Mouse (Mus musculus) ES-E14 (cell line): ENCODE measurements around the gene Zfhx3. TPM values are rescaled to one million over a fixed set of nuclear protein-coding genes. Genes with fewer than 3 reads are reported as not detected.

Experiments used
- DNase-seq: peaks from one replicate; pipeline ENCODE4 v3.0.0-alpha.2; 2013; ENCODE audit warnings: low read depth, low spot score
- H3K27ac ChIP-seq: 2 replicates; pipeline ENCODE4 v1.5.1; 2012; ENCODE audit warnings: low read depth, mild to moderate bottlenecking, low read length, moderate library complexity, mixed read lengths; ENCODE audit not compliant: poor library complexity, insufficient read depth, severe bottlenecking
- H3K36me3 ChIP-seq: 2 replicates; pipeline ENCODE4 v1.6.1; 2012; ENCODE audit warnings: mild to moderate bottlenecking, low read length, moderate library complexity, mixed read lengths; ENCODE audit not compliant: control insufficient read depth, poor library complexity, insufficient read depth, severe bottlenecking
- H3K4me1 ChIP-seq, 2 experiments: fragments of 150-350 bp in 1 of 2; sonication (generic) in 1 of 2; 2 replicates each; pipeline ENCODE4 v1.6.1; 2012; ENCODE audit warnings: low read length in 2 of 2, mild to moderate bottlenecking in 1 of 2, mixed read lengths in 1 of 2; ENCODE audit not compliant: control insufficient read depth in 2 of 2, insufficient read depth in 2 of 2, poor library complexity in 1 of 2
- H3K4me3 ChIP-seq, 2 experiments: fragments of 150-350 bp in 1 of 2; sonication (generic) in 1 of 2; 2 replicates each; pipeline ENCODE4 v1.5.1; 2012; ENCODE audit warnings: low read length in 2 of 2, low read depth in 1 of 2, mild to moderate bottlenecking in 1 of 2, mixed read lengths in 1 of 2; ENCODE audit not compliant: insufficient read depth in 1 of 2, poor library complexity in 1 of 2, severe bottlenecking in 1 of 2
- H3K9ac ChIP-seq: 2 replicates; pipeline ENCODE4 v1.6.1; 2012; ENCODE audit warnings: low read depth, mild to moderate bottlenecking, low read length, mixed read lengths; ENCODE audit not compliant: poor library complexity, insufficient read depth, severe bottlenecking
- H3K9me3 ChIP-seq: fragments of 150-350 bp; sonication (generic); 2 replicates; pipeline ENCODE4 v1.6.1; 2012; ENCODE audit warnings: low read depth, mild to moderate bottlenecking, low read length; ENCODE audit not compliant: control insufficient read depth, insufficient read depth
- CHD2 ChIP-seq: IDR thresholded peaks from 2 replicates; pipeline ENCODE4 v1.6.1; 2014; ENCODE audit warnings: mild to moderate bottlenecking, low read depth, low read length, inconsistent platforms
- HCFC1 ChIP-seq: IDR thresholded peaks from 2 replicates; pipeline ENCODE4 v1.6.1; 2012; ENCODE audit warnings: low read length, inconsistent platforms, borderline replicate concordance; ENCODE audit not compliant: insufficient read depth
- MAFK ChIP-seq: IDR thresholded peaks from 2 replicates; pipeline ENCODE4 v1.6.1; 2014; ENCODE audit warnings: mild to moderate bottlenecking, low read depth, low read length, inconsistent platforms; ENCODE audit not compliant: insufficient read depth
- ZC3H11A ChIP-seq: IDR thresholded peaks from 2 replicates; pipeline ENCODE4 v1.6.1; 2012; ENCODE audit warnings: low read depth, mild to moderate bottlenecking, inconsistent platforms, low read length, borderline replicate concordance
- ZNF384 ChIP-seq: IDR thresholded peaks from 2 replicates; pipeline ENCODE4 v1.6.1; 2012; ENCODE audit warnings: low read depth, low read length, inconsistent platforms
- in situ Hi-C, 2 experiments: fragments of 600-800 bp; cut with MboI; formaldehyde crosslinking; loops; one replicate each; pipeline ENCODE4 v1.15.1; 2025; ENCODE audit warnings: low sequenced_read_pairs in 2 of 2, inconsistent platforms in 1 of 2; ENCODE audit not compliant: unreplicated experiment in 2 of 2
- total RNA-seq: library from RNA; depleted of rRNA; stranded (reverse); fragments of 300-350 nt; gene quantifications from 2 replicates; pipeline ENCODE4 v1.2.3, GENCODE M21; 2012

Zfhx3 gene
- total RNA-seq, 1 experiment: 8.8 TPM

GRCm38 (mm10) chr8:108392909-108393308, 450.5 kb downstream of the Zfhx3 start:
- Histone ChIP-seq H3K27ac (no peak overlapping the region), H3K4me1 (0 out of 4 replicates have a peak, but pooled peaks cover 0 to 2% of the 10 kb centered on the region in 2 experiments), H3K36me3 (no peaks in the 10 kb centered on the region), H3K9me3 (no peaks in the 10 kb centered on the region), H3K9ac (no peak overlapping the region; the same call in 1 of the 2 replicates), H3K4me3 (no peak overlapping the region)
- DNase-seq: no peak
- in situ Hi-C loops: no loop called here
- TF ChIP-seq ZC3H11A (no peak), MAFK (no peak), HCFC1 (no peak), CHD2 (no peak), ZNF384 (no peak)

- H3K4me3 ChIP-seq: no peak overlapping the region
- no peaks in the 10 kb centered on the region for H3K9me3 ChIP-seq
- in situ Hi-C loops: no loop called here
- H3K27ac ChIP-seq: no peak overlapping the region
- H3K9ac ChIP-seq: no peak overlapping the region
- no peaks in the 10 kb centered on the region for H3K36me3 ChIP-seq
- H3K4me1 ChIP-seq: no peaks in the 10 kb centered on the region
- DNase-seq: no peak
- no peak for TF ChIP-seq MAFK
- TF ChIP-seq HCFC1: no peak
- TF ChIP-seq ZNF384: no peak
- TF ChIP-seq ZC3H11A: no peak
- TF ChIP-seq CHD2: no peak
Measured at GRCm38 (mm10) chr8:108402149-108402548, 459.7 kb downstream of the Zfhx3 start.

- Histone ChIP-seq H3K36me3 (no peaks in the 10 kb centered on the region), H3K9ac (no peak overlapping the region), H3K4me3 (no peak overlapping the region), H3K27ac (no peak overlapping the region), H3K4me1 (no peaks in the 10 kb centered on the region), H3K9me3 (no peaks in the 10 kb centered on the region)
- in situ Hi-C loops: no loop called here
- no peak for TF ChIP-seq HCFC1
- no peak for TF ChIP-seq ZC3H11A
- no peak for TF ChIP-seq CHD2
- no peak for TF ChIP-seq ZNF384
- no peak for TF ChIP-seq MAFK
- no peak for DNase-seq
Measured at GRCm38 (mm10) chr8:108406716-108407494, 464.5 kb downstream of the Zfhx3 start.

- DNase-seq: no peak
- TF ChIP-seq ZC3H11A (no peak), HCFC1 (no peak), MAFK (no peak), CHD2 (no peak)
- Histone ChIP-seq H3K9ac (no peak overlapping the region), H3K4me1 (no peaks in the 10 kb centered on the region), H3K9me3 (no peaks in the 10 kb centered on the region), H3K27ac (no peak overlapping the region), H3K4me3 (no peak overlapping the region), H3K36me3 (no peaks in the 10 kb centered on the region)
- in situ Hi-C loops: no loop called here
Measured at GRCm38 (mm10) chr8:108419162-108419844, 476.9 kb downstream of the Zfhx3 start.
